Mouse (Mus musculus) MEL (cell line): Measurements from ENCODE around the gene Limd2.
A peak's percentile ranks its signal among the peaks of the same experiment; 100 is the strongest.

ENCODE experiments used
- CTCF ChIP-seq, 3 experiments: IDR thresholded peaks in 2 of 3; conservative IDR thresholded peaks in 1 of 3; 2 replicates each; pipeline ENCODE4 v1.5.1; 2011 to 2012; ENCODE audit warnings: low read length in 3 of 3, low read depth in 2 of 3, mild to moderate bottlenecking in 2 of 3, improper control_type of control experiment in 1 of 3, inconsistent platforms in 1 of 3, mixed read lengths in 1 of 3, moderate library complexity in 1 of 3; ENCODE audit not compliant: control insufficient read depth in 1 of 3, insufficient read depth in 1 of 3, poor library complexity in 1 of 3, severe bottlenecking in 1 of 3
- EP300 ChIP-seq, 2 experiments: IDR thresholded peaks; 2 replicates each; pipeline ENCODE4 v1.6.1; 2011; ENCODE audit warnings: improper control_type of control experiment in 2 of 2, low read length in 2 of 2, low read depth in 1 of 2, mild to moderate bottlenecking in 1 of 2
- GATA1 ChIP-seq: IDR thresholded peaks from 2 replicates; pipeline ENCODE4 v1.6.1; 2011; ENCODE audit warnings: low read depth, low read length, improper control_type of control experiment
- JUND ChIP-seq: IDR thresholded peaks from 2 replicates; pipeline ENCODE4 v1.6.1; 2011; ENCODE audit warnings: low read depth, mild to moderate bottlenecking, improper control_type of control experiment, low read length
- MAFK ChIP-seq: IDR thresholded peaks from 2 replicates; pipeline ENCODE4 v1.6.1; 2011; ENCODE audit warnings: low read depth, mild to moderate bottlenecking, low read length, improper control_type of control experiment, borderline replicate concordance
- MAZ ChIP-seq: IDR thresholded peaks from 2 replicates; pipeline ENCODE4 v1.6.1; 2012; ENCODE audit warnings: low read depth, mild to moderate bottlenecking, inconsistent platforms, low read length, improper control_type of control experiment
- NELFE ChIP-seq: IDR thresholded peaks from 2 replicates; pipeline ENCODE4 v1.6.1; 2011; ENCODE audit warnings: low read depth, low read length, improper control_type of control experiment
- POLR2A ChIP-seq, 2 experiments: IDR thresholded peaks; 2 replicates each; pipeline ENCODE4 v1.6.1; 2011 to 2012; ENCODE audit warnings: low read length in 2 of 2, mild to moderate bottlenecking in 2 of 2, control low read depth in 1 of 2, improper control_type of control experiment in 1 of 2, low read depth in 1 of 2, moderate library complexity in 1 of 2; ENCODE audit not compliant: control insufficient read depth in 1 of 2, insufficient read depth in 1 of 2, poor library complexity in 1 of 2
- POLR2AphosphoS2 ChIP-seq: IDR thresholded peaks from 2 replicates; pipeline ENCODE4 v1.6.1; 2011; ENCODE audit warnings: low read length, improper control_type of control experiment
- RCOR1 ChIP-seq: IDR thresholded peaks from 2 replicates; pipeline ENCODE4 v1.6.1; 2012; ENCODE audit warnings: low read depth, mild to moderate bottlenecking, inconsistent platforms, low read length, improper control_type of control experiment
- ZKSCAN1 ChIP-seq: IDR thresholded peaks from 2 replicates; pipeline ENCODE4 v1.6.1; 2012; ENCODE audit warnings: low read depth, mild to moderate bottlenecking, inconsistent platforms, low read length, improper control_type of control experiment, moderate library complexity

DNA sequence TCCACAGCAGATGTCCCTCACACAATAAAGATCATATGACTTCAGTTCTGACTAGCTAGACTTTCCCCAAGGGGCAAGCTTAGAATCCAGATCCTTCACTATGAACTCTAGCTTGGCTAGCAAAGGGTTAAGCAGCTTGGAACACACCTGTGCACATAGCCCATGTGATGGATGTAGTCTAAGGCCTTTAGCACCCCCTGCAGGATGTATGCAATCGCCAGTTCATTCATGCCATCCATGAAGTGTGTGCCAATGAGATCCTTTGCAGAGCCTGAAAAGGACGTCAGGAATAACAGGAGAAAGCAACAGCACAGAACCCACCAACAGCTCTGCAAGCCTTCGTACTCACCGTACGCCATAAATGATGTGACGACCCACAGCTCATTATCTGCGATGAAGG, 10.1 kb upstream of the Limd2 start:
- TF ChIP-seq POLR2AphosphoS2 (no peak), GATA1 (no peak), POLR2A (IDR thresholded peaks at IDR 0.05; ENCODE audit: control insufficient read depth in 1 of 2, insufficient read depth in 1 of 2, low read depth in 1 of 2, low read length in 2 of 2, poor library complexity in 1 of 2) (no peak), MAZ (no peak), NELFE (no peak), CTCF (IDR thresholded peaks at IDR 0.05 in 2 of 3, conservative IDR thresholded peaks at IDR 0.05 in 1 of 3; ENCODE audit: control insufficient read depth in 1 of 3, insufficient read depth in 1 of 3, low read depth in 2 of 3, low read length in 3 of 3, poor library complexity in 1 of 3, severe bottlenecking in 1 of 3) (peak; percentile 49 to 63 (median 52)), EP300 (IDR thresholded peaks at IDR 0.05; ENCODE audit: low read depth in 1 of 2, low read length in 2 of 2) (no peak), RCOR1 (no peak), ZKSCAN1 (no peak), MAFK (no peak), JUND (no peak)
